Mouse (Mus musculus) embryonic facial prominence, embryonic 12.5 days (tissue): ENCODE results near the gene Gucy1a1. TPM values are rescaled to one million over a fixed set of nuclear protein-coding genes. Genes with fewer than 3 reads are reported as not detected.
A peak's percentile ranks its signal among the peaks of the same experiment; 100 is the strongest.

Source experiments
- ATAC-seq: fragments of 200-750 bp; cut with Nextera tagmentation; 2 replicates; pipeline ENCODE4 v1.8.0; 2017; ENCODE audit not compliant: insufficient number of reproducible peaks, insufficient read depth, low FRiP score, low TSS enrichment
- H3K27ac ChIP-seq: fragments of 300-500 bp; sonication (generic); 2 replicates; pipeline ENCODE4 v1.5.1; 2016; ENCODE audit warnings: mild to moderate bottlenecking
- H3K27me3 ChIP-seq: fragments of 300-500 bp; sonication (generic); 2 replicates; pipeline ENCODE4 v1.6.1; 2016; ENCODE audit warnings: mild to moderate bottlenecking, moderate library complexity
- H3K36me3 ChIP-seq: fragments of 300-500 bp; sonication (generic); 2 replicates; pipeline ENCODE4 v1.6.1; 2016; ENCODE audit warnings: mild to moderate bottlenecking
- H3K4me1 ChIP-seq: fragments of 300-500 bp; sonication (generic); 2 replicates; pipeline ENCODE4 v1.6.1; 2016
- H3K4me2 ChIP-seq: fragments of 300-500 bp; sonication (generic); replicated peaks from 2 replicates; pipeline ENCODE4 v1.6.1; 2016; ENCODE audit warnings: mild to moderate bottlenecking, moderate library complexity
- H3K4me3 ChIP-seq: fragments of 300-500 bp; sonication (generic); 2 replicates; pipeline ENCODE4 v1.5.1; 2016; ENCODE audit warnings: mild to moderate bottlenecking
- H3K9ac ChIP-seq: fragments of 300-500 bp; sonication (generic); 2 replicates; pipeline ENCODE4 v1.6.1; 2016; ENCODE audit warnings: mild to moderate bottlenecking, moderate library complexity
- H3K9me3 ChIP-seq: fragments of 300-500 bp; sonication (generic); 2 replicates; pipeline ENCODE4 v1.6.1; 2016; ENCODE audit warnings: mild to moderate bottlenecking, moderate library complexity
- WGBS: fragments of 180-500 bp; shearing (Covaris S2); methylation state at CpG from one replicate; pipeline ENCODE4 v1.1.7; 2016; 5-methylcytosine and 5-hydroxymethylcytosine counted together
- polyA plus RNA-seq: library from polyadenylated mRNA; unstranded; fragments of >200 nt; fragmentation: Nextera tagmentation; extraction: Ambion mirVana; gene quantifications from 2 replicates; pipeline ENCODE4 v1.2.1, GENCODE M21; 2016

Gene Gucy1a1
- polyA plus RNA-seq, 1 experiment from 2014 or later = 6.3 TPM

DNA sequence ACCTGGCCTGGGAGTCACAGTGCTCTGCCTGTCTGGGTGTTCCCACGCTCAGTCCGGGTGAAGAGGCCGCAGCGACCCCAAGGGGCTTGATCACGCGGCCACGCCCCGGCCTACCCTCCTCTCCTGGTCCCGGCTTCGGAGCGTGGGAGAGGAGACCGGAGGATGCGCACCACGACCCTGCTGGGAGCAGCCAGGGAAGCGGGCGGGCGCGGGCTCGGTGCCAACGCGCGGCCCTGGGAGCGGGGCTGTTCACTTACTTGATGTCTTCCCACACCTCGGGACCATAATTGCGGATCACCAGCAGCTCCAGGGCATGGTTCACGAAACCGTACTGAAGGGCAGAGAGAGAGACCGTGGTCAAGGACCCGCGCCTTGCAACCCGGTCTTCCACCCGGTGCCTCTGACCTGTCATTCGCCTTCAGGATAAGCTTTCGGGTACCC is 71.8 kb downstream of the Gucy1a1 start:
- Histone ChIP-seq H3K36me3 (no peaks in the 10 kb centered on the region), H3K9me3 (no peaks in the 10 kb centered on the region), H3K27me3 (peaks cover 4% of the 10 kb centered on the region; the same call in 1 of the 2 replicates), H3K27ac (no peak overlapping the region), H3K4me2 (peak overlapping the region; percentile 96), H3K9ac (peak overlapping the region; percentile 52), H3K4me3 (peak overlapping the region; percentile 49), H3K4me1 (no peaks in the 10 kb centered on the region)
- WGBS = under 1% methylated on average over 32 of the region's 34 CpGs
- ATAC-seq = peak; percentile 70

GRCm38 (mm10) chr3:82067830-82068229 is 77.8 kb downstream of the Gucy1a1 start:
- no peaks in the 10 kb centered on the region for H3K27me3 ChIP-seq
- no peak overlapping the region for H3K9ac ChIP-seq
- no peaks in the 10 kb centered on the region for H3K36me3 ChIP-seq
- no peak overlapping the region for H3K4me3 ChIP-seq
- no peak overlapping the region for H3K4me2 ChIP-seq
- ATAC-seq = no peak
- 75% methylated on average over 5 of the region's 5 CpGs for WGBS
- H3K27ac ChIP-seq = no peak overlapping the region
- H3K9me3 ChIP-seq = no peaks in the 10 kb centered on the region
- H3K4me1 ChIP-seq = 0 out of 2 replicates have a peak, but pooled peaks cover 5% of the 10 kb centered on the region

DNA sequence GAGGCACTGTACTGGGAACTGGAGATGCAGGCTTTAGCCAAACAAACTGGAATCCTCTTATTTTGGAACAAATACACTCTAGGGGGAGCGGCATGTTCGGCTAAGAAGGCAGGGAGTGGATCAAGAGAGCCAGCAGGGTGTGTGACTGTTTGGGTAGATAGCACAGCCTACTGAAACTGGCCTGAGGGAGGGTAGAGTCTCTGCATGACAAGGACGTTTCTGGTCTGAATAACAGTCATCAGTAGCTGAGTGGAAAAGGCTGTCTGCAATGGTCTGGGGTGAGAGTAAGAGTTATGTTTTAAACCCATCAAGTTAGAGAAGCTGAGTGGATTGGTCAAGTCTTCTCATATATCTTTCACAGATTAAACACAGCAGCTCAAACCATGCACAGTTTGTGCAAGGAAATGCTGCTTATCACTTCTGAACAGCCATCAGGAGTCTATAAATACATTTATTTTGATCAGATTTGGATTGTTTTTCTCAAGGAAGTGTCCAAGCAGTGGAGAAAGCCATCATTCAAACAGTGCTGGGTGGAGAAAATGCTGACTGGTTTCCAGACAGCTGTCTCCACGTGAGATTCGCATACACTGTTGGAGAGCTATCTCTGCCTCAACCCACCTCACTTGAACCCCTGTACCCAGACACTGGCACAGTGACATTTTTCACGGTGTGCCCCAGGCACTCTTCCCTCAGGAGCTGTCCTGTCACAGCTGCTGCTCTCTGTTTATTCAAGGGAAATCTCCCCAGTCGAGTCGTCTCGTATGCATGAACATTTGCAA is 84.0 kb downstream of the Gucy1a1 start:
- Histone ChIP-seq H3K9me3 (no peaks in the 10 kb centered on the region), H3K36me3 (no peaks in the 10 kb centered on the region), H3K4me1 (0 out of 2 replicates have a peak, but pooled peaks cover 9% of the 10 kb centered on the region), H3K4me3 (no peak overlapping the region), H3K27me3 (no peaks in the 10 kb centered on the region), H3K27ac (no peak overlapping the region), H3K4me2 (no peak overlapping the region), H3K9ac (no peak overlapping the region)
- ATAC-seq = no peak
- WGBS = 42% methylated on average over 9 of the region's 9 CpGs

DNA sequence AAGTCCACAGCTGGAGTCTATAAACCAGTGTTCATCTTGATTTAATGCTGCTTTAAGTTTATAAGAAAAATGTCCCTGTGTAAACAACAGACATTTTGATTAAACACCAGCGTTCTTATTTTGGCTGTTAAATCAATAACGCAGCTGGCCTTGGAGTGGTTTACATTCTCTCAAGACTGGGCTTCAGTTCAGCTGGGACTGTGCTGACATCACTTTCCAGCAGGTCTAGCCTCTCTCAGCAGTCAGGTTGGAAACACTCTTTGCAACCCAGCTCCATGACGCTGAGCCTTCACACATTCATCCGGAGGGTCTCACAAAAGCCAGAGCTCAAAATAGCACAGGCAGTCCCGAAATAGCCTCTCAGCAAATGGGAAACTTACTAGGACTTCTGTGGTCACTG is 88.4 kb downstream of the Gucy1a1 start:
- Histone ChIP-seq H3K9me3 (no peaks in the 10 kb centered on the region), H3K36me3 (no peaks in the 10 kb centered on the region), H3K4me1 (peaks cover 13% of the 10 kb centered on the region; the same call in 1 of the 2 replicates), H3K27ac (no peak overlapping the region), H3K27me3 (no peaks in the 10 kb centered on the region), H3K4me2 (no peak overlapping the region), H3K4me3 (no peak overlapping the region), H3K9ac (no peak overlapping the region)
- 50% methylated on average over 5 of the region's 5 CpGs for WGBS
- no peak for ATAC-seq

DNA sequence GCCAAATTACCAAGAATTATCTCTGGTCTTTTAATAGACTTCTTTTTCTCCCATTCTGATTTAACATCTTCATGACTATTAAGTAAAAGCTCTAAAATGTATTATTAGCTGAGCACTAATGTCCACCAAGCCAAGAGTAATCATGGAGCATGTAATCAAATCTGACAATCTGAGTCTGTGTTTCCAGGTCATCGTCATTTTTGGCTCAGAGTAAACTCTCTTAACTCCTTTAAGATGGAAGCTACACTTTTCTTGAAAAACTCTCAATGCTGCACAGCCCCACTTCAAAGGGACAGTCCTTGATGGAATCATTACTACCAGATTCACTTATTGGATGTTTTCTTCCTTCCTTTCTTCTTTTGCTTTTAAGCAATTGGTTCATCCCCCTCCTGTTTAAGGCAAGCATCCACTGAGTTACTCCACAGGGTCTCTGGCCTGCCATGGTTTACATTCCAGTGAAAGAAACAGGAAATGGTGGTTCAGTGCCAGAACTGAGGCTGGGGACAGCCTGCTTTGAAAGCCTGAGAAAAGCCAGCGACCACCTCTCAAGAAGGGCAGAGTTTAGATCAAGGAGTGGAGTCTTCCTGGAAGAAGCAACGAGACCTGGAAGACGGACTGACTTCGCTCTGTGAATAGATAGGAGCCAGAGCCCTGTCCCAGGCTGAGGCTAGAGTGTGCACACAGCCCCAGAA is 91.2 kb downstream of the Gucy1a1 start:
- ATAC-seq = no peak
- Histone ChIP-seq H3K4me3 (no peak overlapping the region), H3K9me3 (no peaks in the 10 kb centered on the region), H3K27me3 (no peaks in the 10 kb centered on the region), H3K4me1 (peaks cover 12% of the 10 kb centered on the region), H3K27ac (peak overlapping the region; percentile 24; the same call in 1 of the 2 replicates), H3K36me3 (no peaks in the 10 kb centered on the region), H3K9ac (no peak overlapping the region), H3K4me2 (no peak overlapping the region)
- 43% methylated on average over 5 of the region's 5 CpGs for WGBS

DNA sequence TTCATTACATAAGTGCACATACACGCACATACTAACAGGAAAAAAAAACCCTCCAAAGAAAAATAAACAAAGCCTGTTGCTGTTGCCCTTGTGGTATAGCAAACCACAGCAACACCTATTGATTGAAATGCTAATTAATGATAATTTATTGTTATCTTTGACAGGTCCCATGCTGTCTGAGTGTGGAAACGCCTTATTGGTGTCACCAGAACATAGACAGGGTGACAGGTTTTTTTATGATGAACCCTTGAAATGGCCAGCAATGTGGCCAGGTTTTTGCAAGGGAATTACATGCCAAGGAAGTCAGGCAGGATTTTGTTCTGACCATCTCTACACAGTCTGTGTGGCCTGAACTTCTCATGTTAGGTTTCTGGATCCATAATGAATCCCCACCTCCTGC is 93.6 kb downstream of the Gucy1a1 start:
- Histone ChIP-seq H3K9ac (no peak overlapping the region), H3K27ac (no peak overlapping the region), H3K36me3 (no peaks in the 10 kb centered on the region), H3K27me3 (no peaks in the 10 kb centered on the region), H3K4me1 (peaks cover 12% of the 10 kb centered on the region), H3K4me3 (no peak overlapping the region), H3K9me3 (no peaks in the 10 kb centered on the region), H3K4me2 (no peak overlapping the region)
- ATAC-seq = no peak
- 57% methylated on average over 2 of the region's 2 CpGs for WGBS

- Histone ChIP-seq H3K27ac (no peak overlapping the region), H3K4me3 (no peak overlapping the region), H3K4me2 (no peak overlapping the region), H3K4me1 (peaks cover 12% of the 10 kb centered on the region), H3K27me3 (no peaks in the 10 kb centered on the region), H3K9me3 (no peaks in the 10 kb centered on the region), H3K9ac (no peak overlapping the region), H3K36me3 (no peaks in the 10 kb centered on the region)
- ATAC-seq = 0 out of 2 replicates have a peak, but pooled peaks have one; percentile 60
Observed at GRCm38 (mm10) chr3:82051468-82051867, 94.1 kb downstream of the Gucy1a1 start.

GRCm38 (mm10) chr3:82048681-82049080 is 96.9 kb downstream of the Gucy1a1 start:
- Histone ChIP-seq H3K27ac (peak overlapping the region; percentile 4; the same call in 1 of the 2 replicates), H3K9me3 (no peaks in the 10 kb centered on the region), H3K4me3 (no peak overlapping the region), H3K4me1 (peaks cover 7% of the 10 kb centered on the region; the same call in 1 of the 2 replicates), H3K27me3 (no peaks in the 10 kb centered on the region), H3K36me3 (no peaks in the 10 kb centered on the region), H3K9ac (no peak overlapping the region), H3K4me2 (no peak overlapping the region; the same call in 1 of the 2 replicates)
- no peak for ATAC-seq
- 56% methylated on average over 7 of the region's 7 CpGs for WGBS

- no peak overlapping the region for H3K4me2 ChIP-seq
- 42% methylated on average over 4 of the region's 4 CpGs for WGBS
- no peak overlapping the region for H3K9ac ChIP-seq
- no peaks in the 10 kb centered on the region for H3K27me3 ChIP-seq
- H3K4me3 ChIP-seq = no peak overlapping the region
- no peaks in the 10 kb centered on the region for H3K9me3 ChIP-seq
- peaks cover 7% of the 10 kb centered on the region; the same call in 1 of the 2 replicates for H3K4me1 ChIP-seq
- H3K27ac ChIP-seq = no peak overlapping the region
- H3K36me3 ChIP-seq = no peaks in the 10 kb centered on the region
- no peak for ATAC-seq
Observed at GRCm38 (mm10) chr3:82048078-82048477, 97.5 kb downstream of the Gucy1a1 start.

GRCm38 (mm10) chr3:82047100-82047753 is 98.4 kb downstream of the Gucy1a1 start:
- H3K4me1 ChIP-seq = peaks cover 4% of the 10 kb centered on the region; the same call in 1 of the 2 replicates
- no peak overlapping the region for H3K4me3 ChIP-seq
- no peaks in the 10 kb centered on the region for H3K9me3 ChIP-seq
- H3K27me3 ChIP-seq = no peaks in the 10 kb centered on the region
- WGBS = 28% methylated on average over 8 of the region's 8 CpGs
- H3K9ac ChIP-seq = no peak overlapping the region
- H3K27ac ChIP-seq = no peak overlapping the region
- ATAC-seq = no peak
- H3K4me2 ChIP-seq = no peak overlapping the region
- H3K36me3 ChIP-seq = no peaks in the 10 kb centered on the region

DNA sequence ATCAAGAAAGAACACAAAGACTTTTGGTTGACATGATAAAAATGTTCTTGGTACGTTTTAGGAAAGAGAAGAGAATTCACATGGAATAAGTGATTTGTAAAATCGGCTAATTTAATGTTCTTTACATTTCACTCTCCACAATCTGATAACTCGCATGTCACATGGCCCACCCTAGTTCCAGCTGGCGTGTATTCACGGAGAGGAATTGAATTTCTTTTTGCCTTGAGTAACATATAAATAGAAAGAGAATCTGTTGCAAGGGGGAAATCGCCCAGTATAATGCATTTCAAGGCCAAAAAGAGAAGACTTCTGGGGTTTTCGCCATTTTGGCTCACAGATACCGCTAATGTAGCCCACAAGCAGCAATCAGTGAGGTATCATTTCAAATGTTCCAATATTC is 99.5 kb downstream of the Gucy1a1 start:
- 82% methylated on average over 8 of the region's 8 CpGs for WGBS
- Histone ChIP-seq H3K4me1 (no peaks in the 10 kb centered on the region), H3K4me2 (no peak overlapping the region), H3K9me3 (no peaks in the 10 kb centered on the region), H3K36me3 (no peaks in the 10 kb centered on the region), H3K27ac (no peak overlapping the region), H3K27me3 (no peaks in the 10 kb centered on the region), H3K9ac (no peak overlapping the region), H3K4me3 (no peak overlapping the region)
- no peak for ATAC-seq
